Mouse (Mus musculus): ENCODE results near the gene Abtb1.

- TF ChIP-seq TAL1 (IDR thresholded peaks at IDR 0.05; ENCODE audit: low read length) = no peak
- no peak for TF ChIP-seq GATA1 (IDR thresholded peaks at IDR 0.05; ENCODE audit: low read length)
Observed at GRCm38 (mm10) chr6:88832663-88833062, 9.1 kb downstream of the Abtb1 start.
